Mouse (Mus musculus) heart, embryonic 11.5 days (tissue): ENCODE results near the gene Otogl. TPM values are rescaled to one million over a fixed set of nuclear protein-coding genes. Genes with fewer than 3 reads are reported as not detected.

Experiments
- ATAC-seq: fragments of 200-750 bp; cut with Nextera tagmentation; replicated peaks from 2 replicates; pipeline ENCODE4 v1.8.0; 2017; ENCODE audit warnings: moderate library complexity; ENCODE audit not compliant: insufficient number of reproducible peaks, low FRiP score, low TSS enrichment
- H3K27ac ChIP-seq: fragments of 300-500 bp; sonication (generic); 2 replicates; pipeline ENCODE4 v1.5.1; 2014; ENCODE audit warnings: mild to moderate bottlenecking, low read depth, low read length
- H3K27me3 ChIP-seq: fragments of 300-500 bp; sonication (generic); 2 replicates; pipeline ENCODE4 v1.6.1; 2014; ENCODE audit warnings: mild to moderate bottlenecking, low read length, mixed read lengths; ENCODE audit not compliant: control insufficient read depth, insufficient read depth
- H3K36me3 ChIP-seq: fragments of 300-500 bp; sonication (generic); 2 replicates; pipeline ENCODE4 v1.6.1; 2014; ENCODE audit warnings: mild to moderate bottlenecking, low read length, moderate library complexity, mixed read lengths; ENCODE audit not compliant: control insufficient read depth, insufficient read depth
- H3K4me1 ChIP-seq: fragments of 300-500 bp; sonication (generic); 2 replicates; pipeline ENCODE4 v1.6.1; 2014; ENCODE audit warnings: low read length; ENCODE audit not compliant: control insufficient read depth, insufficient read depth
- H3K4me2 ChIP-seq: fragments of 300-500 bp; sonication (generic); 2 replicates; pipeline ENCODE4 v1.6.1; 2014; ENCODE audit warnings: mild to moderate bottlenecking, moderate library complexity
- H3K4me3 ChIP-seq: fragments of 300-500 bp; sonication (generic); 2 replicates; pipeline ENCODE4 v1.5.1; 2014; ENCODE audit warnings: low read depth, low read length
- H3K9ac ChIP-seq: fragments of 300-500 bp; sonication (generic); 2 replicates; pipeline ENCODE4 v1.6.1; 2014; ENCODE audit warnings: mild to moderate bottlenecking, low read depth, low read length, moderate library complexity
- H3K9me3 ChIP-seq: fragments of 300-500 bp; sonication (generic); replicated peaks from 2 replicates; pipeline ENCODE4 v1.6.1; 2016; ENCODE audit warnings: low read length; ENCODE audit not compliant: control insufficient read depth
- WGBS: fragments of 180-500 bp; shearing (Covaris S2); extraction: QIAGEN DNeasy Blood & Tissue Kit; methylation state at CpG from one replicate; pipeline ENCODE4 v1.1.7; 2014; ENCODE audit not compliant: insufficient replicate concordance; 5-methylcytosine and 5-hydroxymethylcytosine counted together
- polyA plus RNA-seq: library from polyadenylated mRNA; unstranded; fragments of >200 nt; fragmentation: Nextera tagmentation; extraction: Ambion mirVana; gene quantifications from 2 replicates; pipeline ENCODE4 v1.2.1, GENCODE M21; 2014

Gene Otogl
- polyA plus RNA-seq, 1 experiment from 2014 or later = 0.27 TPM

- Histone ChIP-seq H3K9me3 (no peaks in the 10 kb centered on the region), H3K9ac (no peak overlapping the region), H3K4me3 (no peak overlapping the region), H3K27me3 (no peaks in the 10 kb centered on the region), H3K27ac (no peak overlapping the region), H3K36me3 (no peaks in the 10 kb centered on the region), H3K4me1 (no peaks in the 10 kb centered on the region), H3K4me2 (no peak overlapping the region)
- 69% methylated on average over 1 of the region's 1 CpGs for WGBS
- no peak for ATAC-seq
These were observed 152.3 kb downstream of the Otogl start for GRCm38 (mm10) chr10:107759624-107760023.

GRCm38 (mm10) chr10:107753471-107753870 lies 158.5 kb downstream of the Otogl start:
- no peak overlapping the region for H3K9ac ChIP-seq
- no peaks in the 10 kb centered on the region for H3K9me3 ChIP-seq
- no peak overlapping the region for H3K27ac ChIP-seq
- no peak overlapping the region for H3K4me2 ChIP-seq
- 0 out of 2 replicates have a peak, but pooled peaks cover 3% of the 10 kb centered on the region for H3K4me1 ChIP-seq
- WGBS = 81% methylated on average over 3 of the region's 3 CpGs
- no peaks in the 10 kb centered on the region for H3K27me3 ChIP-seq
- H3K36me3 ChIP-seq = no peaks in the 10 kb centered on the region
- ATAC-seq = no peak
- H3K4me3 ChIP-seq = no peak overlapping the region

- no peaks in the 10 kb centered on the region for H3K27me3 ChIP-seq
- no peak overlapping the region for H3K4me3 ChIP-seq
- H3K9ac ChIP-seq = no peak overlapping the region
- H3K4me1 ChIP-seq = 0 out of 2 replicates have a peak, but pooled peaks cover 3% of the 10 kb centered on the region
- no peaks in the 10 kb centered on the region for H3K36me3 ChIP-seq
- no peaks in the 10 kb centered on the region for H3K9me3 ChIP-seq
- ATAC-seq = peak; percentile 35; the same call in 1 of the 2 replicates
- H3K4me2 ChIP-seq = peak overlapping the region; percentile 49
- 32% methylated on average over 15 of the region's 15 CpGs for WGBS
- no peak overlapping the region for H3K27ac ChIP-seq
These were observed 159.4 kb downstream of the Otogl start for GRCm38 (mm10) chr10:107752351-107753143.

GRCm38 (mm10) chr10:107751944-107752343 lies 160.0 kb downstream of the Otogl start:
- Histone ChIP-seq H3K4me1 (0 out of 2 replicates have a peak, but pooled peaks cover 3% of the 10 kb centered on the region), H3K4me2 (peak overlapping the region; percentile 49), H3K27me3 (no peaks in the 10 kb centered on the region), H3K4me3 (no peak overlapping the region), H3K36me3 (no peaks in the 10 kb centered on the region), H3K9me3 (no peaks in the 10 kb centered on the region), H3K9ac (no peak overlapping the region), H3K27ac (no peak overlapping the region)
- no peak for ATAC-seq
- 27% methylated on average over 6 of the region's 6 CpGs for WGBS

GRCm38 (mm10) chr10:107747566-107747965 lies 164.4 kb downstream of the Otogl start:
- no peak overlapping the region for H3K4me2 ChIP-seq
- H3K36me3 ChIP-seq = no peaks in the 10 kb centered on the region
- no peaks in the 10 kb centered on the region for H3K27me3 ChIP-seq
- no peak overlapping the region for H3K9ac ChIP-seq
- 0 out of 2 replicates have a peak, but pooled peaks cover 3% of the 10 kb centered on the region for H3K4me1 ChIP-seq
- H3K9me3 ChIP-seq = no peaks in the 10 kb centered on the region
- H3K27ac ChIP-seq = no peak overlapping the region
- WGBS = 17% methylated on average over 5 of the region's 5 CpGs
- ATAC-seq = no peak
- no peak overlapping the region for H3K4me3 ChIP-seq

- Histone ChIP-seq H3K27ac (no peak overlapping the region), H3K4me2 (peak overlapping the region; percentile 47), H3K36me3 (no peaks in the 10 kb centered on the region), H3K4me3 (no peak overlapping the region), H3K27me3 (no peaks in the 10 kb centered on the region), H3K9me3 (no peaks in the 10 kb centered on the region), H3K9ac (no peak overlapping the region), H3K4me1 (no peaks in the 10 kb centered on the region)
- 25% methylated on average over 9 of the region's 9 CpGs for WGBS
- ATAC-seq = no peak
These were observed 165.2 kb downstream of the Otogl start for GRCm38 (mm10) chr10:107746717-107747116.

- Histone ChIP-seq H3K4me1 (no peaks in the 10 kb centered on the region), H3K27ac (no peak overlapping the region), H3K4me2 (no peak overlapping the region), H3K9ac (no peak overlapping the region), H3K9me3 (no peaks in the 10 kb centered on the region), H3K36me3 (no peaks in the 10 kb centered on the region), H3K27me3 (no peaks in the 10 kb centered on the region), H3K4me3 (no peak overlapping the region)
- 77% methylated on average over 5 of the region's 5 CpGs for WGBS
- ATAC-seq = no peak
These were observed 172.1 kb downstream of the Otogl start for GRCm38 (mm10) chr10:107739815-107740214.

- WGBS = 77% methylated on average over 6 of the region's 6 CpGs
- H3K4me2 ChIP-seq = no peak overlapping the region
- H3K4me3 ChIP-seq = no peak overlapping the region
- H3K36me3 ChIP-seq = no peaks in the 10 kb centered on the region
- H3K27ac ChIP-seq = no peak overlapping the region
- no peaks in the 10 kb centered on the region for H3K4me1 ChIP-seq
- no peaks in the 10 kb centered on the region for H3K9me3 ChIP-seq
- ATAC-seq = no peak
- no peak overlapping the region for H3K9ac ChIP-seq
- no peaks in the 10 kb centered on the region for H3K27me3 ChIP-seq
These were observed 174.2 kb downstream of the Otogl start for GRCm38 (mm10) chr10:107737743-107738142.

GRCm38 (mm10) chr10:107735448-107735847 lies 176.5 kb downstream of the Otogl start:
- no peak overlapping the region for H3K4me3 ChIP-seq
- 81% methylated on average over 7 of the region's 7 CpGs for WGBS

More at GRCm38 (mm10) chr10:107735448-107735847, 176.5 kb downstream of the Otogl start:
- H3K36me3 ChIP-seq = no peaks in the 10 kb centered on the region
- no peak overlapping the region for H3K4me2 ChIP-seq
- no peak for ATAC-seq
- no peak overlapping the region for H3K27ac ChIP-seq
- H3K9me3 ChIP-seq = no peaks in the 10 kb centered on the region
- H3K9ac ChIP-seq = no peak overlapping the region
- no peaks in the 10 kb centered on the region for H3K4me1 ChIP-seq
- H3K27me3 ChIP-seq = no peaks in the 10 kb centered on the region
